Mouse (Mus musculus): ENCODE results near the gene Slc25a43. TPM values are rescaled to one million over a fixed set of nuclear protein-coding genes. Genes with fewer than 3 reads are reported as not detected.

Slc25a43 gene
- polyA plus RNA-seq, 1 experiment from 2014 or later: 2.3 TPM

GRCm38 (mm10) chrX:36807360-36808317, 64.2 kb downstream of the Slc25a43 start:
- no peaks in the 10 kb centered on the region for H3K9me3 ChIP-seq (ENCODE audit: control insufficient read depth, low read length)
- peak overlapping the region; percentile 29 for H3K4me3 ChIP-seq (ENCODE audit: low read depth, low read length)
- no peaks in the 10 kb centered on the region for H3K36me3 ChIP-seq (ENCODE audit: control insufficient read depth, insufficient read depth, low read length)
- H3K9ac ChIP-seq (ENCODE audit: low read length): peak overlapping the region; percentile 25
- H3K4me2 ChIP-seq (ENCODE audit: low read length): peak overlapping the region; percentile 46
- whole genome bisulfite sequencing: 10% methylated on average over 35 of the region's 45 CpGs
- H3K4me1 ChIP-seq (replicated peaks; ENCODE audit: control insufficient read depth, insufficient read depth, low read length): no peaks in the 10 kb centered on the region
- ATAC-seq (replicated peaks; ENCODE audit: low FRiP score, low TSS enrichment, low read depth) (peak; percentile 89), DNase-seq (ENCODE audit: low spot score) (peak; percentile 91)
- peak overlapping the region; percentile 24; the same call in 1 of the 2 replicates for H3K27ac ChIP-seq (ENCODE audit: low read depth)
- H3K27me3 ChIP-seq (replicated peaks; ENCODE audit: control insufficient read depth, insufficient read depth, low read length): no peaks in the 10 kb centered on the region

GRCm38 (mm10) chrX:36808318-36808683, 64.8 kb downstream of the Slc25a43 start:
- Histone ChIP-seq H3K9me3 (ENCODE audit: control insufficient read depth, low read length) (no peaks in the 10 kb centered on the region), H3K27me3 (replicated peaks; ENCODE audit: control insufficient read depth, insufficient read depth, low read length) (no peaks in the 10 kb centered on the region), H3K4me3 (ENCODE audit: low read depth, low read length) (peak overlapping the region; percentile 29), H3K27ac (ENCODE audit: low read depth) (peak overlapping the region; percentile 24; the same call in 1 of the 2 replicates), H3K4me1 (replicated peaks; ENCODE audit: control insufficient read depth, insufficient read depth, low read length) (no peaks in the 10 kb centered on the region), H3K9ac (ENCODE audit: low read length) (no peak overlapping the region), H3K36me3 (ENCODE audit: control insufficient read depth, insufficient read depth, low read length) (no peaks in the 10 kb centered on the region), H3K4me2 (ENCODE audit: low read length) (peak overlapping the region; percentile 46)
- 76% methylated on average over 6 of the region's 6 CpGs for whole genome bisulfite sequencing
- DNase-seq (ENCODE audit: low spot score) (no peak), ATAC-seq (replicated peaks; ENCODE audit: low FRiP score, low TSS enrichment, low read depth) (no peak)

GRCm38 (mm10) chrX:36811377-36811776, 67.9 kb downstream of the Slc25a43 start:
- DNase-seq (ENCODE audit: low spot score) (no peak), ATAC-seq (replicated peaks; ENCODE audit: low FRiP score, low TSS enrichment, low read depth) (no peak)
- Histone ChIP-seq H3K36me3 (ENCODE audit: control insufficient read depth, insufficient read depth, low read length) (no peaks in the 10 kb centered on the region), H3K27me3 (replicated peaks; ENCODE audit: control insufficient read depth, insufficient read depth, low read length) (no peaks in the 10 kb centered on the region), H3K4me1 (replicated peaks; ENCODE audit: control insufficient read depth, insufficient read depth, low read length) (no peaks in the 10 kb centered on the region; the same call in 1 of the 2 replicates), H3K9me3 (ENCODE audit: control insufficient read depth, low read length) (no peaks in the 10 kb centered on the region), H3K4me2 (ENCODE audit: low read length) (no peak overlapping the region), H3K4me3 (ENCODE audit: low read depth, low read length) (no peak overlapping the region), H3K9ac (ENCODE audit: low read length) (no peak overlapping the region), H3K27ac (ENCODE audit: low read depth) (no peak overlapping the region)
- 52% methylated on average over 5 of the region's 5 CpGs for WGBS

- Histone ChIP-seq H3K36me3 (ENCODE audit: control insufficient read depth, insufficient read depth, low read length) (no peaks in the 10 kb centered on the region), H3K27ac (ENCODE audit: low read depth) (no peak overlapping the region), H3K27me3 (replicated peaks; ENCODE audit: control insufficient read depth, insufficient read depth, low read length) (no peaks in the 10 kb centered on the region), H3K4me1 (replicated peaks; ENCODE audit: control insufficient read depth, insufficient read depth, low read length) (no peaks in the 10 kb centered on the region; the same call in 1 of the 2 replicates), H3K4me3 (ENCODE audit: low read depth, low read length) (no peak overlapping the region), H3K9ac (ENCODE audit: low read length) (no peak overlapping the region), H3K4me2 (ENCODE audit: low read length) (no peak overlapping the region), H3K9me3 (ENCODE audit: control insufficient read depth, low read length) (no peaks in the 10 kb centered on the region)
- no peak for ATAC-seq (replicated peaks; ENCODE audit: low FRiP score, low TSS enrichment, low read depth)
- DNase-seq (ENCODE audit: low spot score): no peak
- 82% methylated on average over 8 of the region's 8 CpGs for WGBS
These were observed 70.8 kb downstream of the Slc25a43 start for GRCm38 (mm10) chrX:36814161-36814836.

- DNase-seq (ENCODE audit: low spot score): no peak
- ATAC-seq (replicated peaks; ENCODE audit: low FRiP score, low TSS enrichment, low read depth): no peak
- Histone ChIP-seq H3K4me2 (ENCODE audit: low read length) (no peak overlapping the region), H3K36me3 (ENCODE audit: control insufficient read depth, insufficient read depth, low read length) (no peaks in the 10 kb centered on the region), H3K4me3 (ENCODE audit: low read depth, low read length) (no peak overlapping the region), H3K9ac (ENCODE audit: low read length) (no peak overlapping the region), H3K9me3 (ENCODE audit: control insufficient read depth, low read length) (no peaks in the 10 kb centered on the region), H3K27ac (ENCODE audit: low read depth) (no peak overlapping the region), H3K4me1 (replicated peaks; ENCODE audit: control insufficient read depth, insufficient read depth, low read length) (no peaks in the 10 kb centered on the region; the same call in 1 of the 2 replicates), H3K27me3 (replicated peaks; ENCODE audit: control insufficient read depth, insufficient read depth, low read length) (no peaks in the 10 kb centered on the region)
- WGBS: 84% methylated on average over 4 of the region's 4 CpGs
These were observed 71.6 kb downstream of the Slc25a43 start for GRCm38 (mm10) chrX:36815022-36815421.

GRCm38 (mm10) chrX:36815439-36815838, 72.0 kb downstream of the Slc25a43 start:
- Histone ChIP-seq H3K4me1 (replicated peaks; ENCODE audit: control insufficient read depth, insufficient read depth, low read length) (no peaks in the 10 kb centered on the region; the same call in 1 of the 2 replicates), H3K4me3 (ENCODE audit: low read depth, low read length) (no peak overlapping the region), H3K27me3 (replicated peaks; ENCODE audit: control insufficient read depth, insufficient read depth, low read length) (no peaks in the 10 kb centered on the region), H3K4me2 (ENCODE audit: low read length) (no peak overlapping the region), H3K9me3 (ENCODE audit: control insufficient read depth, low read length) (no peaks in the 10 kb centered on the region), H3K9ac (ENCODE audit: low read length) (no peak overlapping the region), H3K27ac (ENCODE audit: low read depth) (no peak overlapping the region), H3K36me3 (ENCODE audit: control insufficient read depth, insufficient read depth, low read length) (no peaks in the 10 kb centered on the region)
- 61% methylated on average over 3 of the region's 4 CpGs for WGBS
- no peak for ATAC-seq (replicated peaks; ENCODE audit: low FRiP score, low TSS enrichment, low read depth)
- no peak for DNase-seq (ENCODE audit: low spot score)

GRCm38 (mm10) chrX:36816368-36816899, 73.0 kb downstream of the Slc25a43 start:
- Histone ChIP-seq H3K4me3 (ENCODE audit: low read depth, low read length) (no peak overlapping the region), H3K4me2 (ENCODE audit: low read length) (peak overlapping the region; percentile 42), H3K27me3 (replicated peaks; ENCODE audit: control insufficient read depth, insufficient read depth, low read length) (no peaks in the 10 kb centered on the region), H3K9me3 (ENCODE audit: control insufficient read depth, low read length) (no peaks in the 10 kb centered on the region), H3K4me1 (replicated peaks; ENCODE audit: control insufficient read depth, insufficient read depth, low read length) (no peaks in the 10 kb centered on the region; the same call in 1 of the 2 replicates), H3K9ac (ENCODE audit: low read length) (no peak overlapping the region), H3K27ac (ENCODE audit: low read depth) (peak overlapping the region; percentile 75; the same call in 1 of the 2 replicates), H3K36me3 (ENCODE audit: control insufficient read depth, insufficient read depth, low read length) (no peaks in the 10 kb centered on the region)
- ATAC-seq (replicated peaks; ENCODE audit: low FRiP score, low TSS enrichment, low read depth) (no peak), DNase-seq (ENCODE audit: low spot score) (no peak)
- WGBS: 26% methylated on average over 8 of the region's 8 CpGs

- peak; percentile 55 for DNase-seq (ENCODE audit: low spot score)
- Histone ChIP-seq H3K9me3 (ENCODE audit: control insufficient read depth, low read length) (no peaks in the 10 kb centered on the region), H3K27ac (ENCODE audit: low read depth) (peak overlapping the region; percentile 75; the same call in 1 of the 2 replicates), H3K9ac (ENCODE audit: low read length) (0 out of 2 replicates have a peak overlapping the region, but pooled peaks have one; percentile 13), H3K36me3 (ENCODE audit: control insufficient read depth, insufficient read depth, low read length) (no peaks in the 10 kb centered on the region), H3K4me2 (ENCODE audit: low read length) (peak overlapping the region; percentile 42), H3K4me1 (replicated peaks; ENCODE audit: control insufficient read depth, insufficient read depth, low read length) (no peaks in the 10 kb centered on the region; the same call in 1 of the 2 replicates), H3K27me3 (replicated peaks; ENCODE audit: control insufficient read depth, insufficient read depth, low read length) (no peaks in the 10 kb centered on the region), H3K4me3 (ENCODE audit: low read depth, low read length) (0 out of 2 replicates have a peak overlapping the region, but pooled peaks have one; percentile 6)
- 10% methylated on average over 9 of the region's 10 CpGs for WGBS
- ATAC-seq (replicated peaks; ENCODE audit: low FRiP score, low TSS enrichment, low read depth): peak; percentile 77
These were observed 73.5 kb downstream of the Slc25a43 start for GRCm38 (mm10) chrX:36816953-36817441.
